23 mouse cellular contexts compared by ENCODE assay signal in the genomic region with DNA sequence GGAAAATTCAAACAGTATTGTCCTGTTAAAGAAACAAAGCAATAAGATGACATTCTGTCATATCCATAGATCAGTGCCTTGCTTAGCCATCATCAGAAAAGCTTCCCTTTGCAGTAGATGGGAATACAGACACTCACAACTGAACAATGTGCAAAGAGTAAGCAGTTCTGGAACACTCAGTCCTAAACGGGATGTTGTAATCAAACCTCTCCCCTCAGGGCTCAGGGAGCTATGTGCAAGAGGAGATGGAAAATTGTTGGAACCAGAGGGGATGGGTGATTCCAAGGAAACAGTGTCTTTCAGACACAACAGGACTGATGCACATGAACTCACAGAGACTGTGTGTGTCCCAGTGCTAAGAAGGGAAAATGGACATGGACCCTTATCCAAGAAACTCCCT.
DNase-seq lines count a peak whose midpoint lies in the region; ATAC-seq and TF ChIP-seq lines count a peak whose summit lies in the region.
"Had no signal": no experiment of that assay in that cellular context is flagged by ENCODE, and none has a peak within 500 bp of the region (broad histone marks: within the 10 kb centered on the region; RNA-seq: fewer than 3 reads in every experiment).

No protein-coding gene starts in this region.

- peak; percentile 65 for ATAC-seq in lung, postnatal 0 days
- ATAC-seq: forebrain, embryonic 16.5 days; hindbrain, embryonic 16.5 days; inflammation-experienced regulatory T-cells, adult 6 months; intestine, postnatal 0 days had no signal

- WGBS in lung, postnatal 0 days = 43% methylated on average over 1 of the region's 1 CpGs

- no peak overlapping the region for H3K9ac ChIP-seq in lung, postnatal 0 days (replicated peaks; ENCODE audit: low read depth)
- H3K9ac ChIP-seq: embryonic facial prominence, embryonic 12.5 days; forebrain, embryonic 12.5 days; heart, embryonic 13.5 days; hindbrain, embryonic 12.5 days had no signal

- no peaks in the 10 kb centered on the region for H3K36me3 ChIP-seq in lung, postnatal 0 days (ENCODE audit: insufficient read depth, low read length)
- H3K36me3 ChIP-seq: hindbrain, embryonic 12.5 days had no signal

- no peak overlapping the region for H3K4me2 ChIP-seq in lung, postnatal 0 days (replicated peaks; ENCODE audit: low read depth, low read length)
- H3K4me2 ChIP-seq: embryonic facial prominence, embryonic 12.5 days; forebrain, embryonic 12.5 days; heart, embryonic 13.5 days; hindbrain, embryonic 12.5 days had no signal

- H3K4me3 ChIP-seq in gastrocnemius, adult 2 months = no peak overlapping the region
- no peak overlapping the region for H3K4me3 ChIP-seq in lung, postnatal 0 days (ENCODE audit: low read depth, low read length)
- H3K4me3 ChIP-seq: embryonic facial prominence, embryonic 12.5 days; forebrain, embryonic 12.5 days; heart, embryonic 13.5 days; hindbrain, embryonic 12.5 days had no signal

- intact Hi-C loops in gastrocnemius, adult 2 months (cut with DNase I) = no loop called here
- intact Hi-C loops in gastrocnemius, postnatal 36 days (cut with DNase I) = no loop called here

- DNase-seq in gastrocnemius, adult 2 months = no peak
- no peak for DNase-seq in gastrocnemius, postnatal 36 days
- DNase-seq in lung, postnatal 0 days (ENCODE audit: low spot score) = peak; percentile 61
- DNase-seq in lung, postnatal 10 days = no peak
- DNase-seq in 3T3-L1 (ENCODE audit: low read depth, low spot score) = peak; percentile 5
- peak; percentile 33 for DNase-seq in fat pad, adult 2 months (ENCODE audit: extremely low read depth, low read depth, low spot score)
- DNase-seq in frontal cortex, postnatal 10 days (ENCODE audit: low spot score in 2 of 2) = no peak
- DNase-seq in kidney, adult 8-10 months = no peak
- DNase-seq: adrenal gland, postnatal 10 days; cerebellum, adult 11 months; cerebellum, adult 8-10 months; cerebellum, postnatal 25 days; gastrocnemius, postnatal 14 days; heart, postnatal 4 days had no signal

- no peaks in the 10 kb centered on the region for H3K4me1 ChIP-seq in lung, postnatal 0 days (ENCODE audit: insufficient read depth, low read depth, low read length)
- H3K4me1 ChIP-seq: embryonic facial prominence, embryonic 12.5 days; heart, embryonic 13.5 days; hindbrain, embryonic 12.5 days had no signal

- peak overlapping the region; percentile 65 for H3K27ac ChIP-seq in gastrocnemius, adult 2 months
- no peak overlapping the region for H3K27ac ChIP-seq in lung, postnatal 0 days (ENCODE audit: low read length)
- H3K27ac ChIP-seq: embryonic facial prominence, embryonic 12.5 days; forebrain, embryonic 12.5 days; heart, embryonic 13.5 days; hindbrain, embryonic 12.5 days had no signal

- H3K9me3 ChIP-seq in lung, postnatal 0 days (ENCODE audit: low read length) = no peaks in the 10 kb centered on the region
- H3K9me3 ChIP-seq: embryonic facial prominence, embryonic 12.5 days; forebrain, embryonic 12.5 days; heart, embryonic 13.5 days; hindbrain, embryonic 12.5 days had no signal

- TF ChIP-seq CTCF in gastrocnemius, adult 2 months (IDR thresholded peaks at IDR 0.05) = no peak
- no peak for TF ChIP-seq CTCF in lung, postnatal 0 days (IDR thresholded peaks at IDR 0.05)

- no peaks in the 10 kb centered on the region for H3K27me3 ChIP-seq in lung, postnatal 0 days (replicated peaks; ENCODE audit: insufficient read depth, low read length)
- H3K27me3 ChIP-seq: CH12.LX; embryonic facial prominence, embryonic 12.5 days; forebrain, embryonic 12.5 days; heart, embryonic 13.5 days; hindbrain, embryonic 12.5 days had no signal

- peak; percentile 12; the same call in 1 of the 2 replicates for TF ChIP-seq EP300 in lung, postnatal 0 days (IDR thresholded peaks at IDR 0.05)

Comparison
In these comparisons a context has a peak if more than half of its experiments do, and no peak if none do; other contexts are left out.
1. DNase-seq: peak in lung, postnatal 0 days (single experiment), 3T3-L1 (single experiment) and fat pad, adult 2 months (single experiment); none in gastrocnemius, adult 2 months (single experiment), gastrocnemius, postnatal 36 days (0 of 2), lung, postnatal 10 days (single experiment), frontal cortex, postnatal 10 days (0 of 2) and kidney, adult 8-10 months (0 of 2).